Mouse (Mus musculus) ZHBTc4 (cell line): ENCODE data around the gene Cers1.

Experiments used
- DNase-seq: peaks from one replicate; pipeline ENCODE4 v3.0.0-alpha.2; 2011; ENCODE audit warnings: low read depth, low spot score

Gene Cers1

DNA sequence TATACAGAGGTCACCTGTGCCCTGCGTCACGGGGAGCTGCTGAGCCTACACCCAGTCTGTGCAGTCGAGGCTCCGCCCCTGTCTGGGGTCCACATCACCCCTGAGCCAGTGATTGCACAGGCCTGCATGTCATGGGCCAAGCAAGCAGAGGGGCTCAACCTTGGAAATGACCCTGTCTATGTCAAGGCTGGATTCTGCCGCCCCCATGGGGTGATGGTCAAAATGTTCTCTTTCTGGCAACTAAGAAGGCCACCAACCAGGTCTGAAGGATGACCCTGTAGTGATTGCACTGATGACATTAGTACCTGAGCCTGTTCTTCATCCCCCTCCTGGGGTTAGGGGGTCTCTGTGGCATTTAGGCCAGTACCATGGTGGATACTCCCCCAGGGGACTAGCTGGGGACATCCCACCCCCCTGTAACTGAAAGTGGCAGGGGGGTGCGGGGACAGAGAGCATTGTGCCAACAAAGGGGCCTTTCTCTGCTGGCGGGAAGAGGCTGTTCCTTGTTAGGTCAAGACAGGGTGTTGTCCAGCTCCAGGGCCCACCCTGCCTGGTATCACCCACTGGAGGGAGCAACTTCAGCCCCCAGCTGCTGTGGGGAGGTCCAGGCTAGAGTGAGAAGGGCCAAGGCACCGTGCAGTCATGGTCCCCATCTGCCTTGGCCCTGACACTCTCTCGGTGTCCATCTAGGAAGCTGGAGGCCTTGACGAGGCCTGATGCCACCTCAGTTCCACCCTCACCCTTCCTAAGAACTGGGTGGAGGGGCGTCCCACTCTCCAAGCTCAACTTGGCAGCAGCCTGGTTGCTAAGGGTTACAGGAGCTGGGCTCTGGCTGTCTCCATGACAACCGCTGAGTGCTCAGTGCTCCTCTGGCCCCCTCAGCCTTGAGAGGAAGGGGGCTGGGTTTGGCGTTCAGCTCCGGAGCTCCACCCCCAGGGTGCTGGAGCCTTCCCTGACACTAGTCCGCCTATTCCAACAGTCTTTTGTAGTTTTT, 1.2 kb downstream of the Cers1 start:
- peak; percentile 89 for DNase-seq

GRCm38 (mm10) chr8:70317872-70318271, 2.3 kb downstream of the Cers1 start:
- DNase-seq = no peak

DNA sequence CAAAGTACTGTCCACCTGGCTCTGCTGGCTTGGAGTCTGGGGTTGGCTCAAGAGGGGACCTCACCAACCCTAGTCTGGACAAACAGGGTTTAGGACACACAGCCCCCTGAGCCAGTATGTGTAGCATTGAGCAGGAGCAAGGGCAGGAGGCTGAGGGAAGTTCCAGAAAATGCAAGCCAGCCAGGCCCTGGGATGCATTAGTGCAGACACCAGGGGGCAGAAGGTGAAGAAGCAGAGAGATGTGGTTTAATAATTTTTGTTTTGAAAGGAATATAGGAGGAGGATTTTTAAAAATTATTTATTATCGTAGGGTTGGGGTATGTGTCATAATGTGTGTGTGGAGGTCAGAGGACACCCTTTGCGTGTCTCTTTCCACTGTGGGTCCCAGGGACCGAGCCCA, 8.1 kb downstream of the Cers1 start:
- DNase-seq = no peak

GRCm38 (mm10) chr8:70327512-70327911, 11.9 kb downstream of the Cers1 start:
- DNase-seq = no peak

DNA sequence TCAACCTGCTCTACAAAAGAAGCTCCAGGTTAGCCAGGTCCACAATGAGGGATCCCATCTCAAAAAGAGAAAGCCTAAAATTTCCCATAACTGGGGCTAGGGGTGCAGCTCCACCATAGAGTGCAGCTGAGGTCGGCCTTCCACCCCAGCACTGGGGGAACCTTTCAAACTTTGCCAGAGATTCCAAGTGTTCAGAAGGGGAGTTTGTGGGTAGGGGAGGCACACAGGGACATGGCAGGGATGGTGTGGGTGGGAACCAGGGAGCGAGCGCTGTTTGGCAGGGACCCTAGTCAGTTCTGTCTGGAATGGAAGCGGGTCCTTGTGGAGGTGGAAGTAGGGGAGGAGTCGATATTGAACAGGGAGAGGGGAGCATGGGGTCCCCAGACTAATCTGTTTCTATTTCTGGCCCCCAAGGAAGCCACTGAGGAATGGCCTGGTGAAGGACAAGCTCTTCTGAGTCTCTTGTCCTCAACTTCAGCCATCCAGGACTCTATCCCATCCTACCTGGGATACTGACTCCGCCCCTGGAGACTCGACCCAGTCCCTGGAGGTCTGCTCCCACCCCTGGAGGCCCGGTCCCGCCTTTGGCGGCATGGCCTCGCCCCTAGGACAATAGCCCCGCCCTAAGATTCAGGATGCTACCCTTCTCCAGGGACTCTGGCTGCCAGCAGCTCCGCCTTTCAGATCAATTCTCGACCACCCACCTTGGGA, 13.7 kb downstream of the Cers1 start, which contains the start of gene Gdf1:
Gdf1 (plus strand) TSS at position 694 of the 711 bp plus-strand sequence.
- peak; percentile 83 for DNase-seq

DNA sequence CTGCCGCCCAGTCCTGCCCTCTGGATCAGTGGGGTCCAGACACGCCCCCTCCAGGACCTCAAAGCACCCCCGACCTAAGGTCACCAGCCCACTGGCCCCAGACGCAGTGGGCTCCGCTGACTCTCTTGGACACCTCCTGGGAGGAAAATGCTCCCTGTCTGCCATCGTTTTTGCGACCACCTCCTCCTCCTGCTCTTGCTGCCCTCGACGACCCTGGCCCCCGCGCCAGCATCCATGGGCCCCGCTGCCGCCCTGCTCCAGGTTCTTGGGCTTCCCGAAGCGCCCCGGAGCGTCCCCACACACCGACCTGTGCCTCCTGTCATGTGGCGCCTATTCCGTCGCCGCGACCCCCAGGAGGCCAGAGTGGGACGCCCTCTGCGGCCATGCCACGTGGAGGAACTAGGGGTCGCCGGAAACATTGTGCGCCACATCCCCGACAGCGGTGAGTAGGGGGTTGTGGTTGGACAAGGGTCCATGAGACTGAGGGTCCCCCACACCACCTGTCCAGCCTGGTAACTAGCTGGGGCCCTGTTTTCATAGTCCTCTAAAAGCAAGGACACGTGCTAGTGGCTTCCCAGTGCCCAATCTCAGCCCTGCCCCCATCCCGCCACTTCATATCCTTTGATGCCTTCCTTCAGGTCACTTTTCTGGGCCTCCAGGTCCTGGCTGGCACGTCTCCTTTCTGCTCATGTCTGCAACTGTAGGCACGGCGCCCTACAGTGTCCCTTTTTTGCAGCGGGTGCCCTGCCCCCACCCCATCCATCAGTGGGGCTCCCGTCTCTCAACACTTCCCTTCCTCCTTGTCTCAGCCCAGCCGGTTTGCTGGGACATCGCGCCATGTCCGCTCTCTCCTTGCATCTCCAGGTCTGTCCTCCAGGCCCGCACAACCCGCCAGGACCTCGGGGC, 14.5 kb downstream of the Cers1 start:
- no peak for DNase-seq

- DNase-seq = peak; percentile 93
Measured at GRCm38 (mm10) chr8:70330741-70331364, 15.3 kb downstream of the Cers1 start.

- peak; percentile 41 for DNase-seq
Measured at GRCm38 (mm10) chr8:70331526-70331925, 16.0 kb downstream of the Cers1 start.

GRCm38 (mm10) chr8:70332070-70332877, 16.7 kb downstream of the Cers1 start:
- DNase-seq = peak; percentile 84

DNA sequence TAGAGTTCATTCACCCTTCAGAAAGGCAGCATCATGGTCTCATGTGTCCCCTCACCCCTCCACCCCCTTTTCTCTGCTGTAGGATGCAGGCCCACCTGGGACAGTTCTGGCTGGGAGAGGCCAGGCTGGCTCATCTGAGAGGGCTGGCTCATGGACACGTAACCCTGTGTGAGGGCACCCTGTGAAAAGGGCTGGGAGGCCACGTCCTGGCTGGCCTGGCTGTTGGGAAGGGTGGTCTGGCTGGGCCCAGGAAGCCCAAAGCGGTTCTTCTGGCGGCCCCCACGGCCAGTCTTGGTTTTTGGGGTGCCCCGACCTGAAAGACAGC, 17.3 kb downstream of the Cers1 start:
- DNase-seq = no peak

- DNase-seq = no peak
Measured at GRCm38 (mm10) chr8:70338931-70339330, 23.4 kb downstream of the Cers1 start.

DNA sequence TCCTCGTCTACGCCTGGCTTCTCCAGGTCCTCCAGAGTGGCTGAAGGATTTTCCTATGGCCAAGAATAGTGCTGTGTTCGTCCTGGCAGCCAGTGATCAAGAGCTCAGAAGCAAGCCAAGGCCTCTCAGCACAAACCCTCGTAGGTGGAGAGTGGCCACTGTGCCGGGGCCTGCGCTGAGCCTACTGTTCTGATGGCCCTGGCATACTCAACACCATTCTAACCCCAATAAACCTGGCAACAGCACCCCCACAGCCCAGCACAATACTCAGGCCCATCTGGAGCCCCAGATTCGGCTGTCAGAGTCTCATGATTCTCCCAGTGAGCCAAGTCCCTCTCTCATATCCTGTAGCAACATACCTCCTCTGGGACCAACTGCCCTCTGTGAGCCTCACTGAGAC, 25.1 kb downstream of the Cers1 start:
- DNase-seq = no peak

DNA sequence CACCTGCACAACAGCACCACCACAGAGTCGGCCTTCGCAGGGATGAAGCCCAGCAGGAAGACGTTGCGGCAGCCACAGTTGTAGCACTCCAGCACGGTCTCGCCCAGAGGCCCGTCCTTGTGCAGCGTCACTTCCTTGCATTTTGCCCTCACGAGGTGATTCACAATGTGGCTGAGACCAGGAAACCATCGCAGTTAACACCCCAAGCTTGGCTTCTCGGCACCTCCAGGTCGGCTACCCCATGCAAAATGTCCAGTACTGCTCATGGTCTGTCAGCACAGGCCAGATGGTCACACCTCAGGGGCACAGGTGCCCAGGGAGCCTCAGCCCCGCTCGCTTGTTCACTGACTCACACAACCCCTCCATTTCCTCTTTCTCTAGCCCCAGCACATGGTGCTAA, 26.4 kb downstream of the Cers1 start:
- DNase-seq = no peak

- no peak for DNase-seq
Measured at GRCm38 (mm10) chr8:70343076-70343475, 27.5 kb downstream of the Cers1 start.

- DNase-seq = peak; percentile 73
Measured at GRCm38 (mm10) chr8:70343696-70344095, 28.1 kb downstream of the Cers1 start.

- DNase-seq = no peak
Measured at GRCm38 (mm10) chr8:70344279-70344678, 28.7 kb downstream of the Cers1 start.

DNA sequence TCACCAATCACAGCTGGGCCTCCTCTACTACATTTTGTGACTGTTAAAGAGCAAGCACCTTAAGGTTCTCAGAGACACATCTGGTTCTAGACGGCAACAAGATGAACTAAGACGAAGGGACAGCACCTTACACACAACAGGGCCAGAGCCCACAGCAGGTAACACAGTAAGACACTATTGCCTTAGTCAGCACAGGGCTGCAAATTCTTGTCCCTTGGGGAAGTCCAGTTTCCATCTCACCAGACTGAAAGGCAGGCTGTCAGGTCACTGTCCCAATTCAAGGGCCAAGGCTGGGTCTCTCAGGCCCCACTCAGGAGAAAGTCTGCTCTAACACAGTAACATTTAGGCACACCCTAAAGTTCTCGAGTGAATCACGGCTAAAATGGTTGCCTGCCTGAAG, 31.9 kb downstream of the Cers1 start:
- no peak for DNase-seq

- DNase-seq = no peak
Measured at GRCm38 (mm10) chr8:70347860-70348420, 32.4 kb downstream of the Cers1 start.

GRCm38 (mm10) chr8:70351035-70351999, 35.7 kb downstream of the Cers1 start:
- no peak for DNase-seq
